Mouse (Mus musculus): ENCODE data around the gene Stom. TPM values are rescaled to one million over a fixed set of nuclear protein-coding genes. Genes with fewer than 3 reads are reported as not detected.

Stom gene
- polyA plus RNA-seq, 1 experiment from 2014 or later = 8.0 TPM

- Histone ChIP-seq H3K9me3 (replicated peaks) (no peaks in the 10 kb centered on the region), H3K4me2 (no peak overlapping the region), H3K4me1 (peaks cover 4% of the 10 kb centered on the region; the same call in 1 of the 2 replicates), H3K9ac (no peak overlapping the region), H3K27ac (no peak overlapping the region), H3K36me3 (ENCODE audit: poor library complexity, severe bottlenecking) (no peaks in the 10 kb centered on the region), H3K27me3 (peaks cover 22% of the 10 kb centered on the region), H3K4me3 (no peak overlapping the region)
- ATAC-seq = no peak
- WGBS = 88% methylated on average over 12 of the region's 12 CpGs
Observed at GRCm38 (mm10) chr2:35287017-35287620, 49.7 kb downstream of the Stom start.

- WGBS = 80% methylated on average over 5 of the region's 5 CpGs
- no peak overlapping the region for H3K27ac ChIP-seq
- peaks cover 40% of the 10 kb centered on the region for H3K27me3 ChIP-seq
- no peaks in the 10 kb centered on the region for H3K36me3 ChIP-seq (ENCODE audit: poor library complexity, severe bottlenecking)
- ATAC-seq = no peak
- peaks cover 6% of the 10 kb centered on the region; the same call in 1 of the 2 replicates for H3K4me1 ChIP-seq
- H3K4me3 ChIP-seq = no peak overlapping the region
- no peak overlapping the region for H3K4me2 ChIP-seq
- no peaks in the 10 kb centered on the region for H3K9me3 ChIP-seq (replicated peaks)
- H3K9ac ChIP-seq = no peak overlapping the region
Observed at GRCm38 (mm10) chr2:35285209-35285608, 51.6 kb downstream of the Stom start.

GRCm38 (mm10) chr2:35283997-35284396, 52.8 kb downstream of the Stom start:
- H3K9me3 ChIP-seq (replicated peaks) = no peaks in the 10 kb centered on the region
- H3K4me3 ChIP-seq = no peak overlapping the region
- H3K27ac ChIP-seq = no peak overlapping the region
- no peak overlapping the region for H3K9ac ChIP-seq
- no peaks in the 10 kb centered on the region for H3K36me3 ChIP-seq (ENCODE audit: poor library complexity, severe bottlenecking)
- H3K4me1 ChIP-seq = peaks cover 6% of the 10 kb centered on the region; the same call in 1 of the 2 replicates
- no peak overlapping the region for H3K4me2 ChIP-seq
- ATAC-seq = no peak
- 84% methylated on average over 4 of the region's 4 CpGs for WGBS
- H3K27me3 ChIP-seq = peaks cover 40% of the 10 kb centered on the region

GRCm38 (mm10) chr2:35282214-35282613, 54.6 kb downstream of the Stom start:
- WGBS = 3% methylated on average over 32 of the region's 32 CpGs
- Histone ChIP-seq H3K9ac (peak overlapping the region; percentile 48; the same call in 1 of the 2 replicates), H3K4me2 (peak overlapping the region; percentile 55), H3K4me3 (peak overlapping the region; percentile 23), H3K9me3 (replicated peaks) (no peaks in the 10 kb centered on the region), H3K4me1 (peaks cover 6% of the 10 kb centered on the region; the same call in 1 of the 2 replicates), H3K27me3 (peaks cover 40% of the 10 kb centered on the region), H3K36me3 (ENCODE audit: poor library complexity, severe bottlenecking) (no peaks in the 10 kb centered on the region), H3K27ac (no peak overlapping the region)
- ATAC-seq = peak; percentile 53; the same call in 1 of the 2 replicates

GRCm38 (mm10) chr2:35280001-35280400, 56.8 kb downstream of the Stom start:
- 80% methylated on average over 3 of the region's 3 CpGs for WGBS
- H3K27me3 ChIP-seq = peaks cover 40% of the 10 kb centered on the region

GRCm38 (mm10) chr2:35278371-35279210, 58.2 kb downstream of the Stom start:
- H3K9ac ChIP-seq = no peak overlapping the region
- H3K36me3 ChIP-seq (ENCODE audit: poor library complexity, severe bottlenecking) = no peaks in the 10 kb centered on the region
- no peak for ATAC-seq
- H3K27me3 ChIP-seq = peaks cover 33% of the 10 kb centered on the region
- peaks cover 6% of the 10 kb centered on the region; the same call in 1 of the 2 replicates for H3K4me1 ChIP-seq
- H3K27ac ChIP-seq = no peak overlapping the region
- H3K4me3 ChIP-seq = no peak overlapping the region
- H3K9me3 ChIP-seq (replicated peaks) = no peaks in the 10 kb centered on the region
- H3K4me2 ChIP-seq = no peak overlapping the region
- WGBS = 83% methylated on average over 7 of the region's 7 CpGs

More at GRCm38 (mm10) chr2:35280001-35280400, 56.8 kb downstream of the Stom start:
- H3K4me1 ChIP-seq = peaks cover 6% of the 10 kb centered on the region; the same call in 1 of the 2 replicates
- no peaks in the 10 kb centered on the region for H3K36me3 ChIP-seq (ENCODE audit: poor library complexity, severe bottlenecking)
- no peak for ATAC-seq
- no peak overlapping the region for H3K9ac ChIP-seq
- H3K27ac ChIP-seq = no peak overlapping the region
- no peak overlapping the region for H3K4me2 ChIP-seq
- H3K4me3 ChIP-seq = no peak overlapping the region
- no peaks in the 10 kb centered on the region for H3K9me3 ChIP-seq (replicated peaks)

GRCm38 (mm10) chr2:35277686-35278085, 59.1 kb downstream of the Stom start:
- ATAC-seq = no peak
- no peak overlapping the region for H3K4me2 ChIP-seq
- H3K4me1 ChIP-seq = peaks cover 6% of the 10 kb centered on the region; the same call in 1 of the 2 replicates
- H3K36me3 ChIP-seq (ENCODE audit: poor library complexity, severe bottlenecking) = no peaks in the 10 kb centered on the region
- peaks cover 24% of the 10 kb centered on the region for H3K27me3 ChIP-seq
- H3K4me3 ChIP-seq = no peak overlapping the region
- no peak overlapping the region for H3K9ac ChIP-seq
- 77% methylated on average over 3 of the region's 3 CpGs for WGBS
- H3K9me3 ChIP-seq (replicated peaks) = no peaks in the 10 kb centered on the region
- H3K27ac ChIP-seq = no peak overlapping the region

- H3K9me3 ChIP-seq (replicated peaks) = no peaks in the 10 kb centered on the region
- H3K27me3 ChIP-seq = no peaks in the 10 kb centered on the region
- H3K4me1 ChIP-seq = peaks cover 5% of the 10 kb centered on the region; the same call in 1 of the 2 replicates
- H3K36me3 ChIP-seq (ENCODE audit: poor library complexity, severe bottlenecking) = no peaks in the 10 kb centered on the region
- 46% methylated on average over 2 of the region's 2 CpGs for WGBS
- H3K9ac ChIP-seq = no peak overlapping the region
- no peak for ATAC-seq
- no peak overlapping the region for H3K27ac ChIP-seq
- no peak overlapping the region for H3K4me2 ChIP-seq
- no peak overlapping the region for H3K4me3 ChIP-seq
Observed at GRCm38 (mm10) chr2:35273536-35273935, 63.2 kb downstream of the Stom start.

GRCm38 (mm10) chr2:35272881-35273280, 63.9 kb downstream of the Stom start:
- 86% methylated on average over 6 of the region's 6 CpGs for WGBS
- H3K4me3 ChIP-seq = no peak overlapping the region
- H3K4me2 ChIP-seq = no peak overlapping the region
- H3K9ac ChIP-seq = no peak overlapping the region
- H3K9me3 ChIP-seq (replicated peaks) = no peaks in the 10 kb centered on the region
- ATAC-seq = no peak
- no peaks in the 10 kb centered on the region for H3K27me3 ChIP-seq
- no peak overlapping the region for H3K27ac ChIP-seq
- peaks cover 5% of the 10 kb centered on the region; the same call in 1 of the 2 replicates for H3K4me1 ChIP-seq
- H3K36me3 ChIP-seq (ENCODE audit: poor library complexity, severe bottlenecking) = no peaks in the 10 kb centered on the region

GRCm38 (mm10) chr2:35271817-35272216, 65.0 kb downstream of the Stom start:
- Histone ChIP-seq H3K4me1 (peaks cover 5% of the 10 kb centered on the region; the same call in 1 of the 2 replicates), H3K27ac (no peak overlapping the region), H3K27me3 (no peaks in the 10 kb centered on the region), H3K4me3 (no peak overlapping the region), H3K36me3 (ENCODE audit: poor library complexity, severe bottlenecking) (no peaks in the 10 kb centered on the region), H3K4me2 (no peak overlapping the region), H3K9ac (no peak overlapping the region), H3K9me3 (replicated peaks) (no peaks in the 10 kb centered on the region)
- 68% methylated on average over 2 of the region's 2 CpGs for WGBS
- ATAC-seq = no peak

- Histone ChIP-seq H3K36me3 (ENCODE audit: poor library complexity, severe bottlenecking) (no peaks in the 10 kb centered on the region), H3K9ac (no peak overlapping the region), H3K27ac (no peak overlapping the region), H3K4me1 (peaks cover 5% of the 10 kb centered on the region; the same call in 1 of the 2 replicates), H3K9me3 (replicated peaks) (no peaks in the 10 kb centered on the region), H3K4me2 (peak overlapping the region; percentile 40), H3K4me3 (no peak overlapping the region), H3K27me3 (no peaks in the 10 kb centered on the region)
- peak; percentile 58; the same call in 1 of the 2 replicates for ATAC-seq
- WGBS = 7% methylated on average over 10 of the region's 10 CpGs
Observed at GRCm38 (mm10) chr2:35270531-35270984, 66.2 kb downstream of the Stom start.

- H3K4me2 ChIP-seq = no peak overlapping the region
- H3K9ac ChIP-seq = no peak overlapping the region
- 73% methylated on average over 4 of the region's 4 CpGs for WGBS
- ATAC-seq = no peak
- no peaks in the 10 kb centered on the region for H3K27me3 ChIP-seq
- no peak overlapping the region for H3K27ac ChIP-seq
- no peak overlapping the region for H3K4me3 ChIP-seq
- no peaks in the 10 kb centered on the region for H3K36me3 ChIP-seq (ENCODE audit: poor library complexity, severe bottlenecking)
- no peaks in the 10 kb centered on the region for H3K9me3 ChIP-seq (replicated peaks)
- peaks cover 5% of the 10 kb centered on the region; the same call in 1 of the 2 replicates for H3K4me1 ChIP-seq
Observed at GRCm38 (mm10) chr2:35269716-35270260, 67.0 kb downstream of the Stom start.

Measured in forebrain, embryonic 13.5 days (tissue).